Mouse (Mus musculus) heart, postnatal 10 days (tissue): Measurements from ENCODE around the gene Hist2h2be. TPM values are rescaled to one million over a fixed set of nuclear protein-coding genes. Genes with fewer than 3 reads are reported as not detected.
"Not testable (repeated sequence)": the region's sequence is repeated elsewhere in the genome, so short reads cannot be mapped to it uniquely, and the experiment has no call there.

Source experiments
- DNase-seq, 2 experiments: peaks; one replicate each; pipeline ENCODE4 v3.0.0; 2021
- intact Hi-C: fragments of 180-260 bp; cut with DNase I; formaldehyde crosslinking; loops from one replicate; pipeline ENCODE4 v1.15.1; 2025
- total RNA-seq, 2 experiments: library from RNA; stranded (reverse); gene quantifications; 2 replicates each; pipeline ENCODE4 v1.2.3; 2021

Gene Hist2h2be
- 1 to 10 TPM; 4.6 to 5.9 TPM for total RNA-seq

DNA sequence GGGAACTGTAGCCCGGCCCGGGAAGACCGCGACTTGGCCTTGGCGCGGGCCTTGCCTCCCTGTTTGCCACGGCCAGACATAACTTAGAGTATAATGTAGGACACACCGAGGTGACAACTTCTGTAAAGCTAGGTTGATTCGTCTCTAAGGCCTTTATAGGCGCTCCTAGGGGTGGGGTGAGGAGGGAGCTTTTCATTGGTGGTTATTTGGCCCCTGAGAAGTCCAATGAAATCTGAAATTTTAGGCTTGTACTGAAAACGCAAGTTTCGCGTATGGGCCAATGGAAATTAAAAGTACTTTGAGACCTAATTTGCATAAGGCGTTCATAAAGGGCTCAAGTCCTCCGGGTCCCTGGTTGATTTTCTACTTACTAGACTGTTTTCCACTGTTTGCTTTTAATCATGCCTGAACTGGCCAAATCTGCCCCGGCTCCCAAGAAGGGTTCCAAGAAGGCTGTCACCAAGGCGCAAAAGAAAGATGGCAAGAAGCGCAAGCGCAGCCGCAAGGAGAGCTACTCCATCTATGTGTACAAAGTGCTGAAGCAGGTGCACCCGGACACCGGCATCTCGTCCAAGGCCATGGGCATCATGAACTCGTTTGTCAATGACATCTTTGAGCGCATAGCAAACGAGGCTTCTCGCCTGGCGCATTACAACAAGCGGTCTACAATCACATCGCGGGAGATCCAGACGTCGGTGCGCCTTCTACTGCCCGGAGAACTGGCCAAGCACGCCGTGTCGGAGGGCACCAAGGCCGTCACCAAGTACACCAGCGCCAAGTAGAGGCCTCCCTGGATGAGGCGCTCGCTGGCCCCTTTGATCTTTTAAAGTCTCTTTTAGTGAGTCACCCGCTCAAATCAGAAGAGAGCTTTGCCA lies at the start of gene Hist2h2be, which contains the start of gene Hist2h2ac:
Gene Hist2h2be, plus strand, starts transcription at position 355 of the 875 bp plus-strand sequence.
Gene Hist2h2ac, minus strand, starts transcription at position 116 of the 875 bp plus-strand sequence.
- intact Hi-C loops = loop anchor here (2.0 kb wide), 1 partner anchor 46 kb away; no protein-coding TSS in a partner anchor
- DNase-seq = peak; percentile 91 to 93

DNA sequence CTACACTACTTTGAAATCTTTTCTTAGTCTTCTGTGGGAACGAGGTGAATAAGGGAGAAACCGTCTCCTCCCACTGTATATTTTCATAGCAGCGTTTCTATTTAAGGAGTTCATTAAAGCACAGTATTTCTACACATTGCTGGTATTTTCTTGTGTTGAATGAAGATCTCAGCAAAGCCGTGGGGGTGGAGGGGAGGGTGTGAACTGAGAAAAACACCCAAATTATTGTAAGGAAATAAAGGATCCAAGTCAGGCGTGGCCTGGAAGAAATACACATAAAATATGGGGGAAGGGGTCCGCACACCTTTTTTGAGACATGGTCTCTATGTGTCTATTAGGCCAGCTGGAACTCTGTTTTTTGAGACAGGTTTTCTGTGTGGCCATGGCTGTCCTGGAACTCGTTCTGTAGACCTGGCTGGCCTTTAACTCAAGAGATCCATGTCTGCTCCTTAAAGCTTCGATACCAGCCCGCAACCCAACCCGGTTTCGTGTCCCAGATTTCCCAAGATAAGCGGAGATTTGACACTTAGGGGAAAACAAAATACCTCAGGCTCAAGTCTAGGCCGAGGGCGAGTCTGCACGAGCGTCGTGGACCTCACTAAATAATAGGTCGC lies 49.2 kb upstream of the Hist2h2be start:
- no peak for DNase-seq
- intact Hi-C loops = no loop called here

DNA sequence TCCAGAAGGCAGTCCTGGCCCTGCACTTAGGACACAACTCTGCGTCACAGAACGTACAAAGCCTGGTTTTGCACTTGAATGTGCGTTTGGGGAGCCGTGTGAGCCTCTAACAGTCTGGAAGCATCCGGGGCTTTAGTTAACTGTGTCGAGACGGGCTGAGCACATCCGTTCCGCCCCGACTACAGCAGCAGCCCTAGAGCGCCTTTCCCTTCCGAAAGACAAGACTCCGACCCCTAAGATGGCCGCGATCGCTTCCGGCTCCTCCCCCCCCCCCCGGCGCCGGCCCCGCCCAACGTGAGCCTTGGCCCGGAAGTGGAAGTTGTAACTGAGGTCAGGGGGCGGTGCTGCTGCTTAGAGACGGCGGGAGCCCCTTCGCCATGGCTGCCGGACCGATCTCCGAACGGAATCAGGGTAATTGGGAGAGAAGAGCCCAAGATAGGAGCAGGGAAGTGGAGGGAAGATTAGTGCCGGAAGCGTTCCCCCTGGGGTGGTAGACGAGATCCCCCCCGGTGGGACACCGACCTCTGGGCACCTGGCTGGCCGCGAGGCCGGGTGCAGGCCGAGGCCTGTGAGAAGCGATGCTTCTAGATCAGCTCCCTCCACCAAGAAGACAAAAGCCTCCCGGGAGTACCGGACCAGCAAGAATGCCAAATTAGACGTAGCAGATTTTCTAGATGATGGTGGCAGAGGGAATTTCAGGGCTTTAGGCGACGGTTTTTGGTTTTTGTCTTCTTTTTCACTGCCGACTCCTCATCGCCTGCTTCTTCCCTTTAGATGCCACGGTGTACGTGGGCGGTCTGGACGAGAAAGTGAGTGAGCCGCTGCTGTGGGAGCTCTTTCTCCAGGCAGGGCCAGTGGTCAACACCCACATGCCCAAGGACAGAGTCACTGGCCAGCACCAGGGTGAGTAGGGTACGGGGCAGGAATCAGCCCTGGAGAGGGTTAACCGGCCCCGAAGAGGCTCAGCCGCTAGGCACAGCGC lies 48.4 kb upstream of the Hist2h2be start, which contains the start of gene Sf3b4:
Gene Sf3b4, plus strand, starts transcription at position 136 of the 982 bp plus-strand sequence.
- peak; percentile 87 to 89 for DNase-seq
- intact Hi-C loops = no loop called here

GRCm38 (mm10) chr3:96173185-96173584 lies 47.7 kb upstream of the Hist2h2be start:
- no peak for DNase-seq
- intact Hi-C loops = no loop called here

DNA sequence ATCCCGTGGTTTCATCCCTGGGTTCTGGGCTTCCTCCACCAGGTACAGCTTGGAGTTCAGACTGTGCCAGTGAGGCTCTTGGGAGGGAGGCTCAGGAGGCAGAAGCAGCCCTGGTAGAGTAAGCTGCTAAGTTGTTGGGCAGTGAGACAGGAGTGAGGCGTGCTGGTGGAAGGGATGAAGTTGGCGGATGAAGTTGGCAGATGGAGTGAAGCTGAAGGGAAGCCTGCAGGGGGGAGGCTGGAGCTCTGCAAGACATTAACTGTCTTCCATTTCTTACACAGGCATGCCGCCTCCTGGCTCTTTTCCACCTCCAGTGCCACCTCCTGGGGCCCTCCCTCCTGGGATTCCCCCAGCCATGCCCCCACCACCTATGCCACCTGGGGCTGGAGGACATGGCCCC lies 46.9 kb upstream of the Hist2h2be start:
- intact Hi-C loops = loop anchor here (2.0 kb wide), 1 partner anchor 47 kb away; the partner anchor contains the start of genes Hist2h2ac and Hist2h2be
- not testable (repeated sequence) for DNase-seq

GRCm38 (mm10) chr3:96175251-96175650 lies 45.7 kb upstream of the Hist2h2be start:
- intact Hi-C loops = loop anchor here (2.0 kb wide), 1 partner anchor 46 kb away; the partner anchor contains the start of genes Hist2h2ac and Hist2h2be
- no peak for DNase-seq

GRCm38 (mm10) chr3:96178427-96178826 lies 42.5 kb upstream of the Hist2h2be start:
- DNase-seq = no peak
- intact Hi-C loops = no loop called here

- no peak for DNase-seq
- intact Hi-C loops = no loop called here
Observed at GRCm38 (mm10) chr3:96178902-96179301, 42.0 kb upstream of the Hist2h2be start.

DNA sequence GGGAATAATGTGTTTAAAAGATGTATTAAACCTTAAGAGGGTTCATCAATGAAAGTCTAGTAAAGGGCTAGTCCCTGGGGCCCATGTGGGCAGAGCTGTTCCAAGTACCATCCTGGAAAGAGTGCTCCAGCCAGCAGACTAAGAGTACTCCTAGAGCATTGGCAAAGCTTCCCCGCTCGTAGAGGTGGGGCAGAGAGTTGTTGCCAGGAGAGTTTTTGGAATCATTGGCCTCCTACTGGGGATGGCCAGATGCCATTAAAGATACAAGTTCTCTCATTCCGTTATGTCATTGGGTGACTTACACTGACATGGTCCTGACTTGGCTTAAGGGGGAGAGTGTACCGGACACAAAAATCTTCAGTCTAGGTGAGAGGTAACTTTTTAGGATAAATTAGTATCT lies 41.4 kb upstream of the Hist2h2be start:
- peak; percentile 80 for DNase-seq

GRCm38 (mm10) chr3:96180727-96181477 lies 40.0 kb upstream of the Hist2h2be start, which contains the start of gene Sv2a:
Gene Sv2a, plus strand, starts transcription at chr3:96181151.
- intact Hi-C loops = no loop called here
- peak; percentile 64 to 66 for DNase-seq

More for the DNA sequence above, 41.4 kb upstream of the Hist2h2be start:
- intact Hi-C loops = no loop called here

DNA sequence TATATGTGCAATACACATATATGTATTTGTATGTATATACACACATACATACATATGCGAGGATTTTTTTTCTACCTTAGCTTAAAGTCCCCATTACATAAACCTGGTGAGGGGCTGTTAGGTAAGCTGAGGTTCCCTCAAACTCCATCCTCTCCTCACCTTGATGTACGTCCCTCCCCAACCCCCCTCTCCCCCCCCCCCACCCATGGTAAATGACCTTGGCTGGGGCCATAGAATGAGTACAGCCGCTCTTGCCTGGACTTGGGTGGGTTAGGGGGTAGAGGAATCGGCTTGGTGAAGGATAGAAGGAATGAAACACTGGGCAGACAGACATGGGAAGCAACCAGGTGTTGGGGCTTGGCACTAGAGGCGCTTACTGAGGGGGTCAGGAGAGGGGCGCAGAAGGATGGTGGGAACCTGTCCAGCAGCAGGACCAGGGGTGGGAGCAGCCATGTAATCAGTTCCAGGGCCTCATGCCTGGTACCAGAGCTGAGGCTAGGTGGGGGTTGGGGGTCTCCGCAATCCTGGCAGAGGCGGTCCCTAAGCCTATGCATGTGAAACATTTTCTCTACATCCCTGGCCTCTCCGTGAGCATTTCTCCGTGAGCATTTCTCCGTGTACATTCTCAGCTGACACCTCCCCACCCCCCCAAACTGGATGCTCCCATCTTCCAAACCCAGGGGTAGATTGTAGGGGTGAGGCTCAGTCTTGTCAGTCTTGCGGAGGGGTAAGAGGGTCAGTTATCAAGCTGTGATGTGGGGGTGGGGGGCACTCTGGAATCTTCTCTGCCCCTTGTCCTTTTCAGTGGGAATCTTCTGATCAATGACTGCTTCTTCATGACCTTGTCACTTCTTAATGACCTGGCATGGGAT lies 39.2 kb upstream of the Hist2h2be start:
- no peak for DNase-seq
- intact Hi-C loops = no loop called here

GRCm38 (mm10) chr3:96182382-96182776 lies 38.5 kb upstream of the Hist2h2be start:
- intact Hi-C loops = no loop called here
- DNase-seq = peak in 1 of 2 experiments; percentile 43

GRCm38 (mm10) chr3:96192977-96193376 lies 27.9 kb upstream of the Hist2h2be start:
- intact Hi-C loops = no loop called here
- peak; percentile 23 to 60 for DNase-seq

DNA sequence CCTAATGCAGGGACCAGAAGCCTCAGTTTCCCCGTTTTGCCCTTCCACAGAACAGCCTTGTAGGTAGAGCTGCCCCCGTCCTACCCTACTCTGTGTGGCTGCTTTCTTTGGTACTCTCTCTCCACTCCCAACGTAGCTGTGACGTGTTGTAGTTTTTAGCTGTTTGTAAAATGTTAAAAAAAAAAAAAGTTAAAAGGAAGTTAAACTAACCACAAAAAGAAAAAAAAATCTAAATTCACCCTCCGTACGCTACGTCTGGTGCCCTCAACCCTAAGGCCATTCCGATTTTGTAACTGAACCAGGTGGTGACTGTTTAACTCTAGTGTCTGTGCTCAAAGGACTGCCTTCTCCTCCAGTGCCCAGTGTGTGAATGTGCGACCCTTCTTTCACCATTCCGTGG lies 26.0 kb upstream of the Hist2h2be start:
- DNase-seq = no peak
- intact Hi-C loops = no loop called here

GRCm38 (mm10) chr3:96195616-96196313 lies 25.2 kb upstream of the Hist2h2be start:
- intact Hi-C loops = no loop called here
- peak in 1 of 2 experiments; percentile 24 for DNase-seq

DNA sequence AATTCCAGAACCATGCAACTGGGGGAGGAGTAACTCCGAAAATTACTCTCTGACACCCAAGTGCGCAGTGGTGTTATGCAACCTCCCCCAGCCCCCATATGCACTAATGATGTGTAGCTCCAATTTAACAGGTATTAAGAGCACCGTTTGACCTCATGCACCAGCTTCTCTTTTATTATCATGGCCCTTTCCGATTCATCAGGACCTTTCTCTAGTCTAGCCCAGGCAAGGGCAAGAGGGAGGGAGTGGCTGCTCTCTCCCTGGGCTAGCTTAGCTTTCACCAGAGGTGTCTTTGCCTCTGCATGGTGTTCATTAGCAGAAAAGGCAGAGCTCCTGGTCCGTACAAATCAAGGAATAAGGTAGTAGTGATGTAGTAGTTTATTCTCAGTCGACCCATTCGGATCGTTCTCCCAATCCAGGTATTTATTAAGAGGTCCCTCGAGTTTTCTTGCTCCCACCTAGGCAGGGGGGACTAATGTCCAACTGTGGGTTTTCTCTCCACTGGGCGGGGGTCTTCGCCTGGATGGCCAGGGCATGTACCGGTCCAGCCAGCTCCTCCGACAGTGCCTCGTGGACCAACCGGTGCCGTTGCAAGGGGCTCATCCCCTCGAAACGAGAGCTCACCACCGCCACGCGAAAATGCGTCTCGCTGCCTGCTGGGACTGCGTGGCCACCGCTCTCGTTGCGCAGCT lies 24.3 kb upstream of the Hist2h2be start:
- intact Hi-C loops = no loop called here
- DNase-seq = no peak

DNA sequence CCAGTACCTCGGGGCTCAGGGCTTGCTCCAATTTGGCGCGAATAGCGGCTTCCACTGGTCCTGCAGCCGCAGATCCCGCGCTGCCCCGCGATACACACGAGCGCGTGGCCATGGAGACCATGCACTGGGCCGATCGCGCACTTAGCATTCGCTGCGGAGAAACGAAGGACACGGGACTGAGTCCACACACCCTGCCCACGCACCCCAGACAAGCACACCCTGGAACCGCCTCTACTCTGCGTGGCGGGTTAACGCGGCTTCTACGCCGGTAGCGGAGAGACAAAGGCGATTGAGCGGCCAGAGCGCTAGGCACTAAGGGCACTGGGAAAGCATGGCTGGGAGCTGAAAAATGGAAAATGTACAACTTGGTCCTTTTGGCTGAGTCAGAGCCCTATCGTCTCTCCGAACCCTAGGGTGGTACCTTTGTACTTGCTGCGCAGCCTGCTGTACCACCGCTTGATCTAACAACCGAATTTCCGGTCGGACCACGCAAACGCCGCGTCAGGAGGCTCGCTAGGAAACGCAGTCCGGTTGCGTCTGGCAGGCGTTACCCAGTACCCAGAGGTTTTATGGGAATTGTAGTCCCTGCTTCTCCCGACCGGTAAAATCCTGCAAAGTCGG lies 23.7 kb upstream of the Hist2h2be start:
- intact Hi-C loops = no loop called here
- DNase-seq = peak; percentile 89 to 91
